Mouse (Mus musculus) adipocyte (in vitro differentiated cells): Measurements from ENCODE around the gene Olfr215.
"Not testable (repeated sequence)": the region's sequence is repeated elsewhere in the genome, so short reads cannot be mapped to it uniquely, and the experiment has no call there.

Source experiments
- DNase-seq: peaks from one replicate; pipeline ENCODE4 v3.0.0-alpha.2; 2016; ENCODE audit warnings: low spot score

Gene Olfr215

GRCm38 (mm10) chr6:116584095-116584494 is at the start of gene Olfr215:
Olfr215 (minus strand) TSS chr6:116584195.
- no peak for DNase-seq

DNA sequence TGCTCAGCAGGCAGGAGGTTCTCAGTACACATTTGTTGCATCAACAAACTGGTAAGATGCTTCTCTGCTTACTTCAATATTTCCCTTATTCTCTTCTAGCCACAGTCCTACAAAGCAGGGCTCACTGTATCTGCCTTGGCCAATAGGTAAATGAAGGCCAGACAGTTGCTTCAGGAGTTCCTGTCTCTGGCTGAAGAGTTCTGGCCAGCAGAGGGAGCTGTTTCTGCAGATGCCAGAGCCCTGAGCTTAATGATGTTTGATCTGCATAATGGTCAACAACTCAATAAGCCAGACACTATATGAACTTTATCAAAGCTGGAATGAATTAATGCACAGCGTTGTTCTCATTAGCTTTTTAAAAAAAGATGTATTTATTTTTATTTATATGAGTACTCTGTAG is 48.1 kb upstream of the Olfr215 start:
- DNase-seq = peak; percentile 83

GRCm38 (mm10) chr6:116629766-116630165 is 45.8 kb upstream of the Olfr215 start:
- DNase-seq = no peak

GRCm38 (mm10) chr6:116628539-116629171 is 44.7 kb upstream of the Olfr215 start, which contains the start of gene Zfp422:
Zfp422 (minus strand) TSS chr6:116628999.
- no peak for DNase-seq

DNA sequence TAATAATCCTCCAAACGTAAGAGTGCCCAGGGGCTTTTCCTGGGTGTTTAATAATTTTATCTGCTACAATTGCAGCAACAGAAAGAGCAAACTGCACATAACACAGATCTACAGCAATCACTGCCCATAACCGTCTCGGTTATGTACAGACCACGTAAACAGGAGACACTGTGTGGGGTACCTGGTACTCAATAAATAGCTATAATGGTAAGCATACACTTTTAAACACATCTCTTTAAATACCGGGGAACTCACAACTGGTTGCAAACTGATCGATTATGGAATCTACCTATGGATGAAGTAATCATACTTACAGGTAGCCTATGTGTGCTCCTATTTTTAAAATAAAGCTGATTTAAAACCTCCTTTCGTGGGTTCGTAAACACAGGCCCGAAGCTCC is 44.1 kb upstream of the Olfr215 start:
- no peak for DNase-seq

DNA sequence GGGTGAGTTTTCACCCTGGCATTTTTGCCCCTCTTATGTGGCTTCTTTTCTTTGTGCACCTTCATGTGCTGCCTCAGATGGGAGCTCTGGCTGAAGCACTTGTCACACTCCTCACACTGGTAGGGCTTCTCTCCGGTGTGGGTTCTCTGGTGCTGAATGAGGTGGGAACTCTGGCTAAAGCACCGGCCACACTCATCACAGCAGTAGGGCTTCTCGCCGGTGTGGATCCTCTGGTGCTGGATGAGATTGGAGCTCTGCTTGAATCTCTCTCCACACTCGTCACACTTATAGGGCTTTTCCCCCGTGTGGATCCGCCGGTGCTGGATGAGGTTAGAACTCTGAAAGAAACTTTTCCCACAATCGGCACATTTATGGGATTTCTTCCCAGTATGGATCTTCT is 42.4 kb upstream of the Olfr215 start:
- not testable (repeated sequence) for DNase-seq

DNA sequence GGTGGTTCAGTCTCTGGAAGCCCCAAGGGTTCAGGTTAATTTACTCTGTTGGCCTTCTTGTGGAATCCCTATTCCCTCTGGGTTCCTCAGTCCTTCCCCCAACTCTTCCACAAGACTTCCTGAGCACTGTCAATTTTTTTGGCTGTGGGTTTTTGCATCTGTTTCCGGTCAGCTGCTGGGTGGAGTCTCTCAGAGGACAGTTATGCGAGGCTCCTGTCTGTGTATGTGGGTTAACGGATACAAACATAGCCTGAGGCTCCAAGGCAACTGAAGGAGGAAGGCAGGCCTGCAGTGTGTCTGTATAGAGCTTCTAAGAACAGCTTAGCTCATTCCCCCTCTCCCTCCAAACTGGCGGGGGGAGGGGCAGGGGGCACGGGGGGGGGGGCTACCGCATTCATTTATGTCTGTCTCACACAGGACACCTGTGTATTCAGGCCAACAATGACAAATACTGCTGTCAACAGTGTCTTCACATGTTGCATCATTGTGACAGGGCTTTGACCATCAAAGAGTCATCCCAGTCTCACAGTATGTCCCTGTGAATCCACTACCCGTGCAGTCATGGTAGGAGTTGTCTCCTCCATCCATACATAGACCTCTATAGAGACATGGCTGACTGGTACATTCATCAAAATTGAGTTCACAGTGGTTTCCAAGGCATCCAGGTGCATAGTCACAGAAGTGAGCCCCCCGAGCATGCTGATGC is 37.5 kb upstream of the Olfr215 start:
- DNase-seq = no peak

- no peak for DNase-seq
Observed at GRCm38 (mm10) chr6:116618073-116618472, 34.1 kb upstream of the Olfr215 start.

GRCm38 (mm10) chr6:116615719-116616118 is 31.7 kb upstream of the Olfr215 start:
- no peak for DNase-seq

GRCm38 (mm10) chr6:116607230-116607629 is 23.2 kb upstream of the Olfr215 start:
- DNase-seq = no peak

DNA sequence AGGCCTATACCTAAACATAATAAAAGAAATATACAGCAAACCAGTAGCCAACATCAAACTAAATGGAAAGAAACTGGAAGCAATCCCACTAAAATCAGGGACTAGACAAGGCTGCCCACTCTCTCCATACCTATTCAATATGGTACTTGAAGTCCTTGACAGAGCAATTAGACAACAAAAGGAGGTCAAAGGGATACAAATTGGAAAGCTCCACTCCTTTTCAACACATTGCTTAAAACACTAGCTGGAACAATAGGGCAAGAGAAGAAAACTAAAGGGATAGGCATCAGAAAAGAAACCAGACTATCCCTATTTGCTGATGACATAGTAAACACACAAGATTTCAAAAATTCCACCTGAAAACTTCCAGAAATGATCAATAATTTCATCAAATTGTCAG is 17.0 kb upstream of the Olfr215 start:
- DNase-seq = not testable (repeated sequence)

DNA sequence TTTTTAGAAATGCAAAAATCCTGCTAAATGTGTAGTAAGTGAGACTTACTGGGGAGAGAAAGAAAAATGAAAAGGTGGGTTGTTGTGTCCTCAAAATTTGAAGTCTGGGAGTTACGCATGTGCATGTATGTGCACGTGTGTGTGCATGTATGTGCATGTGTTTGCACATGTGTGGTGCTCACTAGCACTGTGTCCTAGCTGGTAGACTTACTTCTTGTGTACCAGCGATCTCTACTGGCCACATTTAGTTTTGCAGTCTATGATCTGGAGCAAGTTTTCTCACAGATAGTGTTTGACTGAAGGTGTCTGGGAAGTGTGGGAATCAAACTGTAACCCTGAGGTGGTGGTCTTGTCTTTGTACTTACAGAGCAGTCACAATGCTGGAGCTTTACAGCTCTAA is 14.2 kb downstream of the Olfr215 start:
- peak; percentile 40 for DNase-seq

DNA sequence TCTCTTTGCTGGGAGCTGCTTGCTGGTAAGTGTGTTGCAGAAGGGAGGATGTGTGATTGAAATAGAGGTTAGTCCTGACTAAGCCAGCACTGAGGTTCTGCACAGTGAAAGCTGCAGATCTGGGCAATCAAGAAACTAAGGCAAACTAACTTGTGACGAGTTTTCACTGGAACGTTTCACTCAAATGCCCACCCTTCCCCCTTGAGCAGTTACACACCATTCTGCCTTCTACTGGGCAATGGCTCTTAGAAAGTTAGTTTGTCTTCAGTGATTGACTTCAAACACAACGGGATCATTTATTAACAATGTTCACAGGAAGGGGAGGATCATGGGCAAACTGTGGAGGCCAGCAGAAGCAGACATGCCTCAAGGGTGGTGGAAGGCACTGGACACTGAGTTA is 29.0 kb downstream of the Olfr215 start:
- no peak for DNase-seq

DNA sequence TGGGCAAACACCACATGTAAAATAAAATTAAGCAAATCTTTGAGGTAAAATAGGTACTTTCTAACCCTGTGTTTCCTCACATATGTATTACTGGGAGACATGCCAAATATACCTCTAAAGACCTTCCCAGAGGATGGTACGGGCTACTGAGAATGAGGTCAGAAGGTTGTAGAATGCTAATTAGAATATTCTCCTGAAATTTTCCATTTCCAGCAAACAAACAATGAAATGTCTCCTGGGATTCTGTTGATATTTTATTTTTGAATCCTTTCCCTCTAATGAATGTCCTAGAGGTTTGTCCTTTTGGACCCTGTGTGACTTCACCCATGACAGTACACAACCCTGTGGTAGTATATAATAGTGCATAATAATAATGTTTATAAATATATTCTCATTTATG is 30.1 kb downstream of the Olfr215 start, which contains the start of gene Olfr214:
Gene Olfr214, plus strand, starts transcription at position 301 of the 400 bp plus-strand sequence.
- DNase-seq = no peak

- DNase-seq = not testable (repeated sequence)
Observed at GRCm38 (mm10) chr6:116550841-116551240, 33.2 kb downstream of the Olfr215 start, which contains the start of gene Gm5580. Gm5580 (plus strand) TSS chr6:116551141.

DNA sequence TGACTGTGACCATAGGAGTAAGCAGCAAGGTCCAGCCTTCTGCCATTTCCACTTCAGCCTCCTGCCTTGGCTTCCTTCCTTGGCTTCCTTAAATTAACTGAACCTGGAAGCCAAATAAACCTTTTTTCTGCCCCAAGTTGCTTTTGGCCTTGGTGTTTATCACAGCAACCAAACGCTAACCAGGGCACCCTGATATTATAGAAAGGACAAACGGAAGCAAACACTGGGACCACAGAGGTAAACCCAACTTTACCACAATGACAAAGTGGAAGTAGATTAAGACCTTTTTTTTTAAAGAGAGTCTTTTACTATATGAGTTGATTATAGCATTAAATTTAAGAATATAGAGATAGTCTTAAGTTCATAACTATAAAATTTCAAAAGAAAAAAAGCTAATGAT is 41.5 kb downstream of the Olfr215 start:
- DNase-seq = no peak

- DNase-seq = no peak
Observed at GRCm38 (mm10) chr6:116538156-116538555, 45.8 kb downstream of the Olfr215 start, which contains the start of gene Olfr213. Olfr213 (plus strand) TSS chr6:116538456.
